Mouse (Mus musculus): ENCODE measurements at regions not wholly inside any gene's neighbourhood (a gene's known extent, or its start where the extent isn't known, plus 50 kb on each side); places are given as distances from the start of the nearest gene placed in this dataset.
A peak's percentile ranks its signal among the peaks of the same experiment; 100 is the strongest.

- WGBS, result 86% methylated on average over 4 of the region's 4 CpGs
- Histone ChIP-seq H3K27ac (ENCODE audit: low read length) (no peak overlapping the region), H3K4me1 (ENCODE audit: control insufficient read depth, insufficient read depth, low read length) (no peaks in the 10 kb centered on the region), H3K27me3 (ENCODE audit: control insufficient read depth, insufficient read depth, low read depth, low read length) (no peaks in the 10 kb centered on the region), H3K9ac (ENCODE audit: low read depth, low read length) (no peak overlapping the region), H3K9me3 (replicated peaks; ENCODE audit: control insufficient read depth, low read length, poor library complexity, severe bottlenecking) (no peaks in the 10 kb centered on the region), H3K4me3 (ENCODE audit: low read depth, low read length) (no peak overlapping the region), H3K36me3 (ENCODE audit: control insufficient read depth, insufficient read depth, low read length) (no peaks in the 10 kb centered on the region), H3K4me2 (ENCODE audit: low read length) (no peak overlapping the region)
- no peak for ATAC-seq
Measured at GRCm38 (mm10) chr1:80874140-80874849, 116.0 kb upstream of the Dock10 start.

GRCm38 (mm10) chr1:80873596-80873995 lies 115.3 kb upstream of the Dock10 start:
- 78% methylated on average over 2 of the region's 2 CpGs for WGBS
- no peak for ATAC-seq

GRCm38 (mm10) chr1:80868805-80869204 lies 110.5 kb upstream of the Dock10 start:
- Histone ChIP-seq H3K27me3 (ENCODE audit: control insufficient read depth, insufficient read depth, low read depth, low read length) (no peaks in the 10 kb centered on the region), H3K36me3 (ENCODE audit: control insufficient read depth, insufficient read depth, low read length) (no peaks in the 10 kb centered on the region), H3K9me3 (replicated peaks; ENCODE audit: control insufficient read depth, low read length, poor library complexity, severe bottlenecking) (no peaks in the 10 kb centered on the region), H3K9ac (ENCODE audit: low read depth, low read length) (no peak overlapping the region), H3K27ac (ENCODE audit: low read length) (no peak overlapping the region), H3K4me3 (ENCODE audit: low read depth, low read length) (no peak overlapping the region), H3K4me1 (ENCODE audit: control insufficient read depth, insufficient read depth, low read length) (no peaks in the 10 kb centered on the region), H3K4me2 (ENCODE audit: low read length) (no peak overlapping the region)
- ATAC-seq, result no peak

More at GRCm38 (mm10) chr1:80873596-80873995, 115.3 kb upstream of the Dock10 start:
- Histone ChIP-seq H3K9me3 (replicated peaks; ENCODE audit: control insufficient read depth, low read length, poor library complexity, severe bottlenecking) (no peaks in the 10 kb centered on the region), H3K27me3 (ENCODE audit: control insufficient read depth, insufficient read depth, low read depth, low read length) (no peaks in the 10 kb centered on the region), H3K4me2 (ENCODE audit: low read length) (no peak overlapping the region), H3K4me3 (ENCODE audit: low read depth, low read length) (no peak overlapping the region), H3K36me3 (ENCODE audit: control insufficient read depth, insufficient read depth, low read length) (no peaks in the 10 kb centered on the region), H3K27ac (ENCODE audit: low read length) (no peak overlapping the region), H3K4me1 (ENCODE audit: control insufficient read depth, insufficient read depth, low read length) (no peaks in the 10 kb centered on the region), H3K9ac (ENCODE audit: low read depth, low read length) (no peak overlapping the region)

GRCm38 (mm10) chr1:80856981-80857380 lies 98.7 kb upstream of the Dock10 start:
- WGBS, result 77% methylated on average over 2 of the region's 2 CpGs
- Histone ChIP-seq H3K4me1 (ENCODE audit: control insufficient read depth, insufficient read depth, low read length) (peaks cover 8% of the 10 kb centered on the region; the same call in 1 of the 2 replicates), H3K27me3 (ENCODE audit: control insufficient read depth, insufficient read depth, low read depth, low read length) (no peaks in the 10 kb centered on the region), H3K27ac (ENCODE audit: low read length) (no peak overlapping the region), H3K9ac (ENCODE audit: low read depth, low read length) (no peak overlapping the region), H3K9me3 (replicated peaks; ENCODE audit: control insufficient read depth, low read length, poor library complexity, severe bottlenecking) (no peaks in the 10 kb centered on the region), H3K36me3 (ENCODE audit: control insufficient read depth, insufficient read depth, low read length) (no peaks in the 10 kb centered on the region), H3K4me3 (ENCODE audit: low read depth, low read length) (no peak overlapping the region), H3K4me2 (ENCODE audit: low read length) (no peak overlapping the region)
- no peak for ATAC-seq

- Histone ChIP-seq H3K27me3 (ENCODE audit: control insufficient read depth, insufficient read depth, low read depth, low read length) (no peaks in the 10 kb centered on the region), H3K36me3 (ENCODE audit: control insufficient read depth, insufficient read depth, low read length) (no peaks in the 10 kb centered on the region), H3K4me3 (ENCODE audit: low read depth, low read length) (no peak overlapping the region), H3K9me3 (replicated peaks; ENCODE audit: control insufficient read depth, low read length, poor library complexity, severe bottlenecking) (no peaks in the 10 kb centered on the region), H3K27ac (ENCODE audit: low read length) (no peak overlapping the region), H3K4me1 (ENCODE audit: control insufficient read depth, insufficient read depth, low read length) (peaks cover 8% of the 10 kb centered on the region; the same call in 1 of the 2 replicates), H3K4me2 (ENCODE audit: low read length) (no peak overlapping the region), H3K9ac (ENCODE audit: low read depth, low read length) (no peak overlapping the region)
- ATAC-seq, result no peak
- WGBS, result 80% methylated on average over 2 of the region's 2 CpGs
Measured at GRCm38 (mm10) chr1:80854945-80855656, 96.8 kb upstream of the Dock10 start.

- H3K4me1 ChIP-seq (ENCODE audit: control insufficient read depth, insufficient read depth, low read length), result peaks cover 8% of the 10 kb centered on the region; the same call in 1 of the 2 replicates
- H3K27me3 ChIP-seq (ENCODE audit: control insufficient read depth, insufficient read depth, low read depth, low read length), result no peaks in the 10 kb centered on the region
- 0 out of 2 replicates have a peak overlapping the region, but pooled peaks have one; percentile 17 for H3K27ac ChIP-seq (ENCODE audit: low read length)
- ATAC-seq, result peak; percentile 84
- no peaks in the 10 kb centered on the region for H3K36me3 ChIP-seq (ENCODE audit: control insufficient read depth, insufficient read depth, low read length)
- no peak overlapping the region for H3K9ac ChIP-seq (ENCODE audit: low read depth, low read length)
- H3K4me3 ChIP-seq (ENCODE audit: low read depth, low read length), result peak overlapping the region; percentile 11; the same call in 1 of the 2 replicates
- no peaks in the 10 kb centered on the region for H3K9me3 ChIP-seq (replicated peaks; ENCODE audit: control insufficient read depth, low read length, poor library complexity, severe bottlenecking)
- H3K4me2 ChIP-seq (ENCODE audit: low read length), result peak overlapping the region; percentile 35
- 59% methylated on average over 7 of the region's 7 CpGs for WGBS
Measured at GRCm38 (mm10) chr1:80854289-80854701, 96.0 kb upstream of the Dock10 start.

- WGBS, result 39% methylated on average over 2 of the region's 2 CpGs
- H3K36me3 ChIP-seq (ENCODE audit: control insufficient read depth, insufficient read depth, low read length), result no peaks in the 10 kb centered on the region
- H3K27me3 ChIP-seq (ENCODE audit: control insufficient read depth, insufficient read depth, low read depth, low read length), result no peaks in the 10 kb centered on the region
- no peak for ATAC-seq
- no peaks in the 10 kb centered on the region for H3K9me3 ChIP-seq (replicated peaks; ENCODE audit: control insufficient read depth, low read length, poor library complexity, severe bottlenecking)
- H3K9ac ChIP-seq (ENCODE audit: low read depth, low read length), result no peak overlapping the region
- no peak overlapping the region for H3K27ac ChIP-seq (ENCODE audit: low read length)
- H3K4me1 ChIP-seq (ENCODE audit: control insufficient read depth, insufficient read depth, low read length), result peaks cover 8% of the 10 kb centered on the region; the same call in 1 of the 2 replicates
- H3K4me3 ChIP-seq (ENCODE audit: low read depth, low read length), result no peak overlapping the region
- no peak overlapping the region for H3K4me2 ChIP-seq (ENCODE audit: low read length)
Measured at GRCm38 (mm10) chr1:80852761-80853160, 94.4 kb upstream of the Dock10 start.

GRCm38 (mm10) chr1:80830196-80830794 lies 72.0 kb upstream of the Dock10 start:
- H3K4me1 ChIP-seq (ENCODE audit: control insufficient read depth, insufficient read depth, low read length), result no peaks in the 10 kb centered on the region
- H3K9ac ChIP-seq (ENCODE audit: low read depth, low read length), result no peak overlapping the region
- no peak overlapping the region for H3K4me2 ChIP-seq (ENCODE audit: low read length)
- ATAC-seq, result peak; percentile 62; the same call in 1 of the 2 replicates
- no peak overlapping the region for H3K4me3 ChIP-seq (ENCODE audit: low read depth, low read length)
- H3K9me3 ChIP-seq (replicated peaks; ENCODE audit: control insufficient read depth, low read length, poor library complexity, severe bottlenecking), result no peaks in the 10 kb centered on the region
- H3K27me3 ChIP-seq (ENCODE audit: control insufficient read depth, insufficient read depth, low read depth, low read length), result no peaks in the 10 kb centered on the region; the same call in 1 of the 2 replicates
- H3K36me3 ChIP-seq (ENCODE audit: control insufficient read depth, insufficient read depth, low read length), result no peaks in the 10 kb centered on the region
- H3K27ac ChIP-seq (ENCODE audit: low read length), result no peak overlapping the region

- Histone ChIP-seq H3K27ac (ENCODE audit: low read length) (no peak overlapping the region), H3K9me3 (replicated peaks; ENCODE audit: control insufficient read depth, low read length, poor library complexity, severe bottlenecking) (no peaks in the 10 kb centered on the region), H3K4me3 (ENCODE audit: low read depth, low read length) (no peak overlapping the region), H3K27me3 (ENCODE audit: control insufficient read depth, insufficient read depth, low read depth, low read length) (no peaks in the 10 kb centered on the region; the same call in 1 of the 2 replicates), H3K4me2 (ENCODE audit: low read length) (no peak overlapping the region), H3K4me1 (ENCODE audit: control insufficient read depth, insufficient read depth, low read length) (no peaks in the 10 kb centered on the region), H3K36me3 (ENCODE audit: control insufficient read depth, insufficient read depth, low read length) (no peaks in the 10 kb centered on the region), H3K9ac (ENCODE audit: low read depth, low read length) (no peak overlapping the region)
- no peak for ATAC-seq
- WGBS, result 61% methylated on average over 1 of the region's 1 CpGs
Measured at GRCm38 (mm10) chr1:80826383-80826782, 68.1 kb upstream of the Dock10 start.
